Mouse (Mus musculus) heart, embryonic 10.5 days (tissue): ENCODE results near the gene Ncoa5. TPM values are rescaled to one million over a fixed set of nuclear protein-coding genes. Genes with fewer than 3 reads are reported as not detected.

Experiments used
- DNase-seq: peaks from one replicate; pipeline ENCODE4 v3.0.0-alpha.2; 2017; ENCODE audit warnings: low spot score
- H3K27ac ChIP-seq: fragments of 300-500 bp; sonication (generic); 2 replicates; pipeline ENCODE4 v1.5.1; 2016; ENCODE audit warnings: mild to moderate bottlenecking
- H3K27me3 ChIP-seq: fragments of 300-500 bp; sonication (generic); 2 replicates; pipeline ENCODE4 v1.6.1; 2016; ENCODE audit warnings: mild to moderate bottlenecking; ENCODE audit not compliant: poor library complexity, insufficient read depth, severe bottlenecking
- H3K36me3 ChIP-seq: fragments of 300-500 bp; sonication (generic); 2 replicates; pipeline ENCODE4 v1.6.1; 2016; ENCODE audit warnings: mild to moderate bottlenecking, moderate library complexity
- H3K4me1 ChIP-seq: fragments of 300-500 bp; sonication (generic); 2 replicates; pipeline ENCODE4 v1.6.1; 2016; ENCODE audit warnings: mild to moderate bottlenecking
- H3K4me3 ChIP-seq: fragments of 300-500 bp; sonication (generic); 2 replicates; pipeline ENCODE4 v1.5.1; 2016; ENCODE audit warnings: mild to moderate bottlenecking, moderate library complexity
- H3K9me3 ChIP-seq: fragments of 300-500 bp; sonication (generic); 2 replicates; pipeline ENCODE4 v1.6.1; 2016; ENCODE audit warnings: mild to moderate bottlenecking, moderate library complexity
- WGBS: fragments of 180-500 bp; shearing (Covaris S2); methylation state at CpG from one replicate; pipeline ENCODE4 v1.1.7; 2016; 5-methylcytosine and 5-hydroxymethylcytosine counted together
- polyA plus RNA-seq: library from polyadenylated mRNA; unstranded; fragments of >200 nt; fragmentation: Nextera tagmentation; extraction: Ambion mirVana; gene quantifications from 2 replicates; pipeline ENCODE4 v1.2.1, GENCODE M21; 2016

The Ncoa5 gene
- polyA plus RNA-seq, 1 experiment from 2014 or later: 64.2 TPM

DNA sequence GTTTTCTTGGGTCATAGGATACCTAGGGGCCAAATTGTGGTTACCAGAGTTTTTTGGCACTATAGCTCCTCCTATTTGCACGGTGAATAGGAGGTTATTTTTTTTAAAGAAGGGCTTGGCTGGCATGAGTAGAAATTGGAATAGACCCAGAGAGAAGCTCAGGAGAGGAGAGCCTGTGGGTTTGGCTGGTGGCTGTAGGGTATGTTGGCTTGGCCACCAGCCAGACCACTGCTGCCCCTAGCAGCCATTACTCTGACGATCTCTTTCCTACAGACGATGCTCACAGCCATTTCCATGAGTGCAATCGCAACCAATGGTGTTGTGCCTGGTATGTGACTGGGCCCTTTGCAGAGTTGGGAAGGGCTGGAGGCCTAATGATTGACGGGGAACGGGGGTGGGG is 59.1 kb downstream of the Ncoa5 start:
- DNase-seq: no peak
- H3K9me3 ChIP-seq: no peaks in the 10 kb centered on the region
- no peaks in the 10 kb centered on the region for H3K36me3 ChIP-seq
- no peak overlapping the region for H3K4me3 ChIP-seq
- no peak overlapping the region for H3K27ac ChIP-seq
- 76% methylated on average over 6 of the region's 6 CpGs for WGBS
- peaks cover 7% of the 10 kb centered on the region for H3K4me1 ChIP-seq
- peaks cover 64% of the 10 kb centered on the region for H3K27me3 ChIP-seq

DNA sequence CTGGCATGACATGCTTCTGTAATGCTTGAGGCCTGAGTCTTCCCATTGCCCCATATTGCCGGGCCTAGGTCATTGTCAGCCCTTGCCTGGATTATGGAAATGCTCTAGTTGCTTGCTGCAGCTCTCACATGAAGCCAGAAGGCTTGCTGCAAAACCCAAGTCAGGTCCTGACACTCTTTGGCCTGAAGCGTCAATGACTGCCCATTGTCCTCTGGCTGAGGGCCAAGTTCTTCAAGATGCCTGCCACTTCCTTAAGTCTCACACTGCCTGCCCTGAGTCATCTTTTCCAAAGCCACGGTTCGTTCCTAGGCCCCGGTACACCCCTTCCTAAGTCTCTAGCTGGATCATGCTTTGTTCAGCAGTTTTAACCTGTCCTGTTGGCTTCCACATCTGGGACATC is 62.0 kb downstream of the Ncoa5 start:
- DNase-seq: no peak
- Histone ChIP-seq H3K36me3 (no peaks in the 10 kb centered on the region), H3K9me3 (no peaks in the 10 kb centered on the region), H3K27ac (no peak overlapping the region), H3K4me3 (no peak overlapping the region), H3K4me1 (peaks cover 30% of the 10 kb centered on the region), H3K27me3 (peaks cover 84% of the 10 kb centered on the region)
- WGBS: 56% methylated on average over 5 of the region's 5 CpGs

DNA sequence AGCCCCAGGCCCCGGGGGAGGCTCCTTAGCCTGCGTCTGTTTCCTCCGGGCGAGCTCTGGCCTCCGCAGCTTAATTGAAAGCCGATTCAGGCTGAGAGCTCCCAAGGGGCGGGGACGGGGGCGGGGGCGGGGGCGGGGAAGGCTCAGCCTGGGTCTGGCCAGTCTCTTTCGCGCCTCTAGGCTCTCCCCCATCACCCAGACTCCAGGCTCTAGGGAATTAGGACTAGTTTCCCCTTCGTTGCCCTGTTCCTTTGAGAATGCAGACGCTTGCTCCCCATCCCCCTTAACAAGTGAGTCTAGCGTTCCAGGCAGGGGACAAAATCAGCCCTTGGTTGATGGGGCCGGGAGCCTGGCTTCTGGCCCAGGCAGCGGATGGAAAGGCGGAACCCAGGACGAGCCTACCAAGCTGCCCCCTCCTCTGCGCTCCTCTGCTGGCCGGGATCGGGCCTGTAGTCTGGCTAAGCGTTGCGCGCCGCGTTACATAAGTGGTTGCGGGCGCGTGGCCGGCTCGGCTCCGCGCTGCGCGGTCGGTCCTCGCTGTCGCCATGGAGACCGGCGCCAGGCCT is 64.0 kb downstream of the Ncoa5 start:
- DNase-seq: no peak
- WGBS: under 1% methylated on average over 42 of the region's 42 CpGs
- Histone ChIP-seq H3K4me1 (peaks cover 31% of the 10 kb centered on the region), H3K27ac (no peak overlapping the region), H3K4me3 (peak overlapping the region; percentile 39), H3K36me3 (no peaks in the 10 kb centered on the region), H3K27me3 (peaks cover 96% of the 10 kb centered on the region), H3K9me3 (no peaks in the 10 kb centered on the region)

DNA sequence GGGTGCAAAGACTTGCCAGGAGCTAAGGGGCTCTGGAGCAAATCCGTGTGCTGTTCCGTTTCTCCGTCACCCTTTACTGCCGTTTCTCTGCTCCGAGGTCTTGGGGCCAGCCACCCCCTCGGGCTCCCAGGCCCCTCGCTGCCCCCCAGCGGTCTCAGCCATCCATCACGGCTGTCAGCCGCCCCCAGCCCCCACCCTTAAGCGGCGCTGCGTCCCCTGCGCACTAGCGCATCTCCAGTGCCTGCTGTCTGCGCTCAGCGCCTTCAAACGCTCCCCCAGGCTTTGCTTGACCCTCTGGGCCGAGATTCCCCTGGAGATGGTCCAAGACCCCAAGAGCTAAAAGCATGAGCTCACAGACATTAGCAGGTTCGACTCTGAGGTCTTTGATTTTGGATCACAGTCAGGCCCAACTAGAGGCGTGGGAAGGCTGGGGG is 65.3 kb downstream of the Ncoa5 start:
- 5% methylated on average over 21 of the region's 21 CpGs for WGBS
- no peaks in the 10 kb centered on the region for H3K9me3 ChIP-seq
- H3K27ac ChIP-seq: no peak overlapping the region
- H3K4me3 ChIP-seq: no peak overlapping the region
- peaks cover 98% of the 10 kb centered on the region for H3K27me3 ChIP-seq
- no peaks in the 10 kb centered on the region for H3K36me3 ChIP-seq
- H3K4me1 ChIP-seq: peaks cover 31% of the 10 kb centered on the region
- no peak for DNase-seq

DNA sequence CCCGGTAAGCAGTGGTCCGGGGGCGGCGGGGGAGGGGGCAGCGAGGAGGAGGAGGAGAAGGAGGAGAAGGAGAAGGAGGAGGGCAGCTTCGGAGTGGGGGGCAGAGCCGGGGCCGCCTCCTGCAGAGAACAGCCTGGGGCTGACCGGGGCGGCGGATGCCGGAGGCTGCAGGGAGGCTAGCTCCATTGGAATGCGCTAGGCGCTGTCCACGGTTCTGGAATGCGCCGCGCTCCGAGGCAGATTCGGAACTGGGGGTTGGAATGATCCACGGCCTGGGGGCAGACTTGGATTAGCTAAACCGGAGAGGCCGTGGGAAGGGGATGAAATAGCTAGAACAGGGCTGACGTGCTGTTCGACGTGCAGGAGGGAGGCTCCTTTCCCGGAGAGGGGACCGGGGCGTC is 66.2 kb downstream of the Ncoa5 start:
- Histone ChIP-seq H3K36me3 (no peaks in the 10 kb centered on the region), H3K27me3 (peaks cover 99% of the 10 kb centered on the region), H3K27ac (no peak overlapping the region), H3K4me3 (peak overlapping the region; percentile 56), H3K9me3 (no peaks in the 10 kb centered on the region), H3K4me1 (peaks cover 31% of the 10 kb centered on the region)
- peak; percentile 89 for DNase-seq
- 1% methylated on average over 28 of the region's 29 CpGs for WGBS

DNA sequence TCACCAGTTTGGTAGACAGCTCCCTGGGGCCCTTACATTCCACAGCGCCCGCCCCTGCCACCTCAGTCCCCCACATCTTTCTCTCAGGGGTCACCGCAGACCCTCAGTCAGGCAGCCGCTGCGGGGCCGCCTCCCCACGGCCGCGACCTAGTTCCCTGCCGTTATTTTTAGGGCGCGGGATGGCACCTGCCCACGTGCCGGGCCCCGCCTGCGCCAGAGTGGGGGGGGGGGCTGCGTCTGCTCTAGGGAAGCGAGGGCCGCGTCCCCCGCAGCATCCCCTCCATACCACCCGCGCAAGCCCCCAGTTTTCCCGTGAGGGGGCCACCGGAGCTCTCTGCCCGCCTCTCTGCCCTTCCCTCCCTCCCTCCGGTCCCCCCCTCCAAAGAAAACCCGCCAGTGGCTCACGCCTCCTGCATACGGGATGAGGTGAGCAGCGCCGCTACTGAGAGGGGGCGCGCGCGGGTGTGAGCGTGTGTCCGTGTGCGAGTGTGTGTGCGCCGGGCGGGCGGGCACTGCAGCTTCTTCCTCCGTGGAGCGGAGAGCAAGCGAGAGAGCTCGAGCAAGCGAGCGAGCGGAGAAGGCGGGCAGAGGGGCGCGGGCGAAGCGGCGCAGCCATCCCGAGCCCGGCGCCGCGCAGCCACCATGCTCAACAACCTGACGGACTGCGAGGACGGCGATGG is 66.8 kb downstream of the Ncoa5 start:
- WGBS: 2% methylated on average over 61 of the region's 65 CpGs
- Histone ChIP-seq H3K9me3 (no peaks in the 10 kb centered on the region), H3K36me3 (no peaks in the 10 kb centered on the region), H3K4me3 (peak overlapping the region; percentile 56), H3K27me3 (peaks cover 99% of the 10 kb centered on the region), H3K27ac (no peak overlapping the region), H3K4me1 (peaks cover 31% of the 10 kb centered on the region)
- no peak for DNase-seq

DNA sequence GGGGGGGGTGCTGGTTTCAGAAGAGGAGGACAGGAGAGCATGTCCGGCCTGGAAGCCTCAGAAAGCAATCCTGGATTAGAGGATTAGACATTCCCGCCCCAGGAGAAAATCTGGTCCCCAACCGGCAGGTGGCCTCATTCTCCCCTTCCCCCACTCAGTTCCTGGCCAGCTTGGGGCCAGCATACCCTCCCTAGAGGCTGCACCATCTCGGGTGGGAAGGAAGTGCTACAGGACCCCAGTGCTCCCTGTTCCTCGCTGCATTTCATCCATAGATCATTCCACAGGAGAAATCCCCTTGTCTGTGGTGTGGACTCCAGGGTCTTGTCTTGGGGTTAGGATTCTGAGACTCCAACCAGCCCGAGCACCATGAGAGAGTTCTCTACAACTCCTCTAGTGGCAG is 67.5 kb downstream of the Ncoa5 start:
- no peak for DNase-seq
- Histone ChIP-seq H3K4me3 (no peak overlapping the region), H3K36me3 (no peaks in the 10 kb centered on the region), H3K9me3 (no peaks in the 10 kb centered on the region), H3K27me3 (peaks cover 96% of the 10 kb centered on the region), H3K4me1 (peaks cover 31% of the 10 kb centered on the region), H3K27ac (no peak overlapping the region)
- 10% methylated on average over 6 of the region's 6 CpGs for WGBS

DNA sequence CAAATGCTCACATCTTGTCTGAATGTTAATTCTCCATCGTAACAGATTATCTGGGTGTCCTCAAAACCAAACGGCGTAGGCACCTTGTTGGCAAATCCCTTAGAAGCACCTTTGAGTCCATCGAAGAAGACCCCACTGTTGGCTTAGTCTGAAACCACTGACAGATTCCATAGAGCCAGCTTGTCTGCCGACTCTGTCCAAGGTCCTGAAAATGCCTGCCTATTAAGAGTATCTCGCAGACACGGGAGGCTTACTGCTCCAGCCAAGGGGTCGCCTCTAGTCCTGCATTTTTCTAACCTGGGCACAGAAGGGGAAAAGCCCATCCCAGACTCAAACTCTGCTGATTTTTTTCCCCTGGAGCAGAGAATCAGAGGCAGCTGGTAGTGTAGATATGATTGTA is 68.3 kb downstream of the Ncoa5 start:
- Histone ChIP-seq H3K27ac (no peak overlapping the region), H3K36me3 (no peaks in the 10 kb centered on the region), H3K27me3 (peaks cover 88% of the 10 kb centered on the region), H3K4me1 (peaks cover 36% of the 10 kb centered on the region), H3K4me3 (no peak overlapping the region), H3K9me3 (no peaks in the 10 kb centered on the region)
- DNase-seq: no peak
- WGBS: 18% methylated on average over 8 of the region's 8 CpGs

DNA sequence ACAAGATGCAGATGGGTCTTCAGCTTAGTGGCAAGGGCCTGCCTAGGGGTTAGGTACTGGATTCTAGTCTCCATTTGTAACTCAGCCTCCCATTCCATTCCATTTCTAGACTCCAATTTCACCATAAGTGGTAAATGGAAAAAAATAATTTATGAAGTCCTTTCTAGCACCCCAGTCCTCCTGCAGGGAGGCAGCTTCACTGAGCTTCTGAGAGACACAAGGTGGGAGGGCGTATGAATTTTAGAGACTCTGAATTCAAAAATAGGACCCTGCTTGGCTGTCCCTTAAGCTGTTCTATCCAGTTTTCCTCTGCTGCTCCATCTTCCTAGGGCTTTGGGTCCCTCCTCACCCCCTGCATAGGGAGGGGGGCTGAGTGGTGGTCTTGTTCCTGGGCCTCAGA is 69.7 kb downstream of the Ncoa5 start:
- peaks cover 74% of the 10 kb centered on the region for H3K27me3 ChIP-seq
- H3K9me3 ChIP-seq: no peaks in the 10 kb centered on the region
- 76% methylated on average over 1 of the region's 1 CpGs for WGBS
- H3K36me3 ChIP-seq: no peaks in the 10 kb centered on the region
- H3K27ac ChIP-seq: no peak overlapping the region
- H3K4me3 ChIP-seq: no peak overlapping the region
- peaks cover 39% of the 10 kb centered on the region for H3K4me1 ChIP-seq
- no peak for DNase-seq

DNA sequence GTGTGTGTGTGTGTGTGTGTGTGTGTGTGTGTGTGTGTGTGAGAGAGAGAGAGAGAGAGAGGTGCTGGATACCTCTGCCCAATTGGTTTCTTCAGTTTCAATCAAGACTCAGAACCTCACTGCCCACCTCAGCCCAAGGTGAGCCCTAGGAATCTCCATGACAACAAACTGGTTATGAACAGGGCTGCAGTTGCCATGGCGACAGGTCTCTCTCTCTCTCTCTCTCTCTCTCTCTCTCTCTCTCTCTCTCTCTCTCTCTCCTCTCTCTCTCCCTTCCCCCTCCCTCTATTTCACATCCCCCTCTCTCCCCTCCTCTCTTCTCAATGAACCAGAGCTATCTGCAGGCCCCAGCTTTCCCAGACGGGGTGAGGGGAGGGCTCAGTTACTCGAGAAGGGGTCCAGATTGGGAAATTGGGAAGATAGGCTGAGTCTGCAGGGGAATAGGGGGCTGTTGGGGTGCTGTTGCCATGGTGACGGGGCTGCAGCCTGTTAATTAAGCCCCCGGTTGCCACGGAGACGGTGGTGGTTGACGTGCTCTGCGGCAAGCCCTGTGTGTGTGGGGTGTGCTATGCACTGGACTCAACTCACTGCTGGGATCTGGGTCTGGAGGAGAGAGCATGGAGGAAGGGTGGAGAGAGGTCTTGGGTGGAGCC is 70.3 kb downstream of the Ncoa5 start:
- DNase-seq: no peak

DNA sequence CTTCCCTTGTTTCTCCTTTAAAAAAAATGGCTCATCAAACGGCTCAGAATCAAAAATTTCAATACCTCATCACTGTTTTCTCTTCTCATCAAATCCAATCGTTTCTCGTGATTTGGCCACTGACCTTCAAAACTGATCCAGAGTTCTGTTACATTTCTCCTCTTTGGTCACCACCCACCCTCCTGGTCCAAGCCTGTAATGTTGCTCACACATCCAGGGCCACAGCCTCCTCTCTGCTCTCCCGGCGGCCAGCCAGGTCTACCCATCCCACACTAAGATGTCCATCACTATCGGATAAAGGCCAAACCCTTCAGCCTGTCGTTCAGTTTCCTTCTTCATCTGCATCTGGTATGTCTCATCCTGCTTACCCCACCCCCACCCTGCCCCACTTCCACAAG is 72.5 kb downstream of the Ncoa5 start:
- no peak for DNase-seq
- Histone ChIP-seq H3K4me1 (peaks cover 19% of the 10 kb centered on the region), H3K27ac (no peak overlapping the region), H3K27me3 (peaks cover 51% of the 10 kb centered on the region), H3K36me3 (no peaks in the 10 kb centered on the region), H3K4me3 (no peak overlapping the region), H3K9me3 (no peaks in the 10 kb centered on the region)
- 43% methylated on average over 7 of the region's 7 CpGs for WGBS

More for the DNA sequence above, 70.3 kb downstream of the Ncoa5 start:
- H3K27ac ChIP-seq: no peak overlapping the region
- no peak overlapping the region for H3K4me3 ChIP-seq
- no peaks in the 10 kb centered on the region for H3K36me3 ChIP-seq
- 57% methylated on average over 9 of the region's 9 CpGs for WGBS
- peaks cover 36% of the 10 kb centered on the region for H3K4me1 ChIP-seq
- H3K9me3 ChIP-seq: no peaks in the 10 kb centered on the region
- H3K27me3 ChIP-seq: peaks cover 68% of the 10 kb centered on the region

DNA sequence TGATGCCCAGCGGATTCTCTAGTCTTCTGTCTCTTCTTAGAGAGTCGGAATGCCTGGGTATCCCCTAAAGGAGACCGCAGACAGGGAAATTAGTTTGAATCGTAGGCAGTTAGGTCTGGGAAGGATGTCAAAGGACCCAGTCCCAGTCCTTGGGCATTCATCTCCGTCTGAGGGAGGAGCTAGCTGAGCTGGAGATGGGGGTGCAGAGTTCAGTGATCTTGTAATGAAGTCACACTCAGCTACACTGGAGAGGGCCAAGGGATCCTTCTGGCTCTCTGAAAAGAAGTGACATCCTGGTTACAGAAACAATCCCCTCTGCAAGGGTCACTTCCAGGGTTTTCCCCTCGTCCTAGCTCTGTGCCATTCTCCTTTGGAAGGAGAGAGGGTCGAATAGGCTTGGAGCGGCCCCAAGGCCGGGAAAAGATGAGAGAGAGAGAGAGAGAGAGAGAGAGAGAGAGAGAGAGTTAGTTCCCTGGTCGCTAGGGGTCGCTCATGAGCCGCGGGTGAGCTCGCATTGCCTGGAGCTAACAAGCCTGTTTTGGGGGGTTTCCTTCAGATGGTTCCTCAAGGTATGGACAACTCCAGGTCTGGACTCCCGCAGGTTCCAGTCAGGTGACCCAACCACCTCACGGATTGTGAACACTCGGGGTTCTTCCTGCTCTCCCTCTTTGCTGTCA is 73.0 kb downstream of the Ncoa5 start:
- Histone ChIP-seq H3K9me3 (no peaks in the 10 kb centered on the region), H3K4me1 (peaks cover 19% of the 10 kb centered on the region), H3K36me3 (no peaks in the 10 kb centered on the region), H3K4me3 (peak overlapping the region; percentile 82), H3K27ac (peak overlapping the region; percentile 89; the same call in 1 of the 2 replicates), H3K27me3 (peaks cover 51% of the 10 kb centered on the region)
- 8% methylated on average over 17 of the region's 17 CpGs for WGBS
- DNase-seq: no peak
